Mouse (Mus musculus): Measurements from ENCODE around the gene Srrm1. TPM values are rescaled to one million over a fixed set of nuclear protein-coding genes. Genes with fewer than 3 reads are reported as not detected.

Gene Srrm1
- polyA plus RNA-seq, 1 experiment from 2014 or later = 275 TPM

- Histone ChIP-seq H3K9me3 (0 out of 2 replicates have a peak, but pooled peaks cover 5% of the 10 kb centered on the region), H3K9ac (no peak overlapping the region), H3K4me1 (no peaks in the 10 kb centered on the region; the same call in 1 of the 2 replicates), H3K4me2 (no peak overlapping the region), H3K27ac (no peak overlapping the region), H3K27me3 (no peaks in the 10 kb centered on the region), H3K36me3 (replicated peaks) (peaks cover 31% of the 10 kb centered on the region), H3K4me3 (replicated peaks) (no peak overlapping the region)
- 68% methylated on average over 4 of the region's 4 CpGs for WGBS
- no peak for ATAC-seq (ENCODE audit: low FRiP score)
Observed at GRCm38 (mm10) chr4:135312706-135313105, 40.4 kb downstream of the Srrm1 start.

GRCm38 (mm10) chr4:135310371-135310770, 42.8 kb downstream of the Srrm1 start:
- 85% methylated on average over 8 of the region's 8 CpGs for WGBS
- H3K9me3 ChIP-seq = 0 out of 2 replicates have a peak, but pooled peaks cover 4% of the 10 kb centered on the region

GRCm38 (mm10) chr4:135309726-135310125, 43.4 kb downstream of the Srrm1 start:
- 72% methylated on average over 5 of the region's 5 CpGs for WGBS
- no peak overlapping the region for H3K4me3 ChIP-seq (replicated peaks)
- ATAC-seq (ENCODE audit: low FRiP score) = no peak
- no peak overlapping the region for H3K9ac ChIP-seq
- H3K27ac ChIP-seq = no peak overlapping the region
- no peaks in the 10 kb centered on the region for H3K9me3 ChIP-seq
- no peaks in the 10 kb centered on the region for H3K27me3 ChIP-seq
- H3K4me2 ChIP-seq = no peak overlapping the region
- peaks cover 3% of the 10 kb centered on the region for H3K36me3 ChIP-seq (replicated peaks)
- H3K4me1 ChIP-seq = no peaks in the 10 kb centered on the region; the same call in 1 of the 2 replicates

More at GRCm38 (mm10) chr4:135310371-135310770, 42.8 kb downstream of the Srrm1 start:
- Histone ChIP-seq H3K27me3 (no peaks in the 10 kb centered on the region), H3K4me2 (no peak overlapping the region), H3K27ac (no peak overlapping the region), H3K36me3 (replicated peaks) (peaks cover 9% of the 10 kb centered on the region), H3K9ac (no peak overlapping the region), H3K4me3 (replicated peaks) (no peak overlapping the region), H3K4me1 (no peaks in the 10 kb centered on the region; the same call in 1 of the 2 replicates)
- no peak for ATAC-seq (ENCODE audit: low FRiP score)

GRCm38 (mm10) chr4:135309112-135309659, 43.9 kb downstream of the Srrm1 start:
- H3K27ac ChIP-seq = no peak overlapping the region
- H3K4me3 ChIP-seq (replicated peaks) = no peak overlapping the region
- H3K9ac ChIP-seq = no peak overlapping the region
- WGBS = 71% methylated on average over 9 of the region's 9 CpGs
- H3K9me3 ChIP-seq = no peaks in the 10 kb centered on the region
- H3K4me1 ChIP-seq = no peaks in the 10 kb centered on the region; the same call in 1 of the 2 replicates
- no peak overlapping the region for H3K4me2 ChIP-seq
- H3K36me3 ChIP-seq (replicated peaks) = no peaks in the 10 kb centered on the region
- H3K27me3 ChIP-seq = no peaks in the 10 kb centered on the region
- no peak for ATAC-seq (ENCODE audit: low FRiP score)

- Histone ChIP-seq H3K9ac (no peak overlapping the region), H3K27ac (no peak overlapping the region), H3K4me3 (replicated peaks) (no peak overlapping the region), H3K4me2 (0 out of 2 replicates have a peak overlapping the region, but pooled peaks have one; percentile 10), H3K4me1 (no peaks in the 10 kb centered on the region), H3K27me3 (no peaks in the 10 kb centered on the region), H3K36me3 (replicated peaks) (no peaks in the 10 kb centered on the region), H3K9me3 (no peaks in the 10 kb centered on the region)
- ATAC-seq (ENCODE audit: low FRiP score) = no peak
- WGBS = 43% methylated on average over 17 of the region's 17 CpGs
Observed at GRCm38 (mm10) chr4:135306971-135307632, 46.0 kb downstream of the Srrm1 start.

- Histone ChIP-seq H3K4me3 (replicated peaks) (no peak overlapping the region), H3K27ac (no peak overlapping the region), H3K9me3 (no peaks in the 10 kb centered on the region), H3K4me2 (no peak overlapping the region), H3K27me3 (no peaks in the 10 kb centered on the region), H3K4me1 (no peaks in the 10 kb centered on the region), H3K9ac (no peak overlapping the region), H3K36me3 (replicated peaks) (no peaks in the 10 kb centered on the region)
- ATAC-seq (ENCODE audit: low FRiP score) = no peak
- WGBS = 71% methylated on average over 4 of the region's 4 CpGs
Observed at GRCm38 (mm10) chr4:135306533-135306932, 46.6 kb downstream of the Srrm1 start.

GRCm38 (mm10) chr4:135302261-135302660, 50.9 kb downstream of the Srrm1 start:
- Histone ChIP-seq H3K9me3 (no peaks in the 10 kb centered on the region), H3K36me3 (replicated peaks) (no peaks in the 10 kb centered on the region), H3K27ac (no peak overlapping the region), H3K4me2 (no peak overlapping the region), H3K4me3 (replicated peaks) (no peak overlapping the region), H3K4me1 (peaks cover 7% of the 10 kb centered on the region), H3K27me3 (no peaks in the 10 kb centered on the region), H3K9ac (no peak overlapping the region)
- ATAC-seq (ENCODE audit: low FRiP score) = no peak
- WGBS = 91% methylated on average over 10 of the region's 10 CpGs

- Histone ChIP-seq H3K27me3 (no peaks in the 10 kb centered on the region), H3K36me3 (replicated peaks) (no peaks in the 10 kb centered on the region), H3K27ac (no peak overlapping the region), H3K9ac (no peak overlapping the region), H3K4me2 (no peak overlapping the region), H3K9me3 (no peaks in the 10 kb centered on the region), H3K4me3 (replicated peaks) (no peak overlapping the region), H3K4me1 (peaks cover 7% of the 10 kb centered on the region)
- 81% methylated on average over 3 of the region's 3 CpGs for WGBS
- no peak for ATAC-seq (ENCODE audit: low FRiP score)
Observed at GRCm38 (mm10) chr4:135301166-135301565, 52.0 kb downstream of the Srrm1 start.

GRCm38 (mm10) chr4:135300248-135301041, 52.7 kb downstream of the Srrm1 start:
- no peak overlapping the region for H3K27ac ChIP-seq
- H3K4me2 ChIP-seq = no peak overlapping the region
- H3K4me1 ChIP-seq = peaks cover 7% of the 10 kb centered on the region
- no peaks in the 10 kb centered on the region for H3K36me3 ChIP-seq (replicated peaks)
- no peak overlapping the region for H3K9ac ChIP-seq
- WGBS = 94% methylated on average over 26 of the region's 26 CpGs
- H3K4me3 ChIP-seq (replicated peaks) = no peak overlapping the region
- no peaks in the 10 kb centered on the region for H3K9me3 ChIP-seq
- no peaks in the 10 kb centered on the region for H3K27me3 ChIP-seq
- no peak for ATAC-seq (ENCODE audit: low FRiP score)

- no peak overlapping the region for H3K4me2 ChIP-seq
- ATAC-seq (ENCODE audit: low FRiP score) = no peak
- H3K4me3 ChIP-seq (replicated peaks) = no peak overlapping the region
- H3K4me1 ChIP-seq = peaks cover 7% of the 10 kb centered on the region
- no peaks in the 10 kb centered on the region for H3K36me3 ChIP-seq (replicated peaks)
- no peaks in the 10 kb centered on the region for H3K9me3 ChIP-seq
- H3K27me3 ChIP-seq = no peaks in the 10 kb centered on the region
- H3K9ac ChIP-seq = no peak overlapping the region
- no peak overlapping the region for H3K27ac ChIP-seq
- 91% methylated on average over 10 of the region's 10 CpGs for WGBS
Observed at GRCm38 (mm10) chr4:135298680-135299079, 54.4 kb downstream of the Srrm1 start.

- ATAC-seq (ENCODE audit: low FRiP score) = peak; percentile 58; the same call in 1 of the 2 replicates
- no peaks in the 10 kb centered on the region for H3K36me3 ChIP-seq (replicated peaks)
- H3K27me3 ChIP-seq = no peaks in the 10 kb centered on the region
- 0 out of 2 replicates have a peak overlapping the region, but pooled peaks have one; percentile 6 for H3K4me2 ChIP-seq
- peaks cover 7% of the 10 kb centered on the region for H3K4me1 ChIP-seq
- H3K4me3 ChIP-seq (replicated peaks) = no peak overlapping the region
- no peak overlapping the region for H3K27ac ChIP-seq
- H3K9ac ChIP-seq = peak overlapping the region; percentile 0; the same call in 1 of the 2 replicates
- WGBS = 67% methylated on average over 15 of the region's 15 CpGs
- H3K9me3 ChIP-seq = no peaks in the 10 kb centered on the region
Observed at GRCm38 (mm10) chr4:135297931-135298546, 55.1 kb downstream of the Srrm1 start.

- Histone ChIP-seq H3K9me3 (no peaks in the 10 kb centered on the region), H3K4me1 (peaks cover 13% of the 10 kb centered on the region), H3K36me3 (replicated peaks) (no peaks in the 10 kb centered on the region), H3K4me3 (replicated peaks) (no peak overlapping the region), H3K27me3 (no peaks in the 10 kb centered on the region), H3K9ac (no peak overlapping the region), H3K27ac (no peak overlapping the region), H3K4me2 (no peak overlapping the region)
- ATAC-seq (ENCODE audit: low FRiP score) = no peak
- WGBS = 85% methylated on average over 7 of the region's 7 CpGs
Observed at GRCm38 (mm10) chr4:135297146-135297545, 56.0 kb downstream of the Srrm1 start.
